ENCODE assay signal across 23 mouse cellular contexts in the genomic region with DNA sequence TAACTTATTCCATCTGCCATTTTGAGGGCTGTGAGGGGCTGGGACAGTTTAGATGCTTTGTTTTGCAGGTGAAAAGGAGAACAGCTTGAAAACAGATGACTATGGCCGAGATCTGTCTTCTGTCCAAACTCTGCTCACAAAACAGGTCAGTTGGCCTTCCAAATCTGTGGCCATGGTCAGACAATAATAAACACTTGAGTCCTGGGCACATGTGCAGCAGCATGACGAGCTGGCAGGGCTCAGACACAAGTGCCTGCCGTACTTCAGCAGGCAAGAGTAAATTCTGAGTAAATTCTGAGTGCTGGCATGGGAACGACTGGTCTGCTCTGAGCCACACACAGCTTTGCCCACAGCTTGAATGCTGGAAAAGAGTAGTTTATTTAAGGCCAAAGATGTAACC.
"Had no signal": no experiment of that assay in that cellular context is flagged by ENCODE, and none has a peak within 500 bp of the region (broad histone marks: within the 10 kb centered on the region; RNA-seq: fewer than 3 reads in every experiment).

No protein-coding gene starts in this region.

- H3K9ac ChIP-seq: forebrain, postnatal 0 days; heart, embryonic 13.5 days; heart, embryonic 15.5 days; hindbrain, embryonic 13.5 days; hindbrain, embryonic 15.5 days; kidney, embryonic 15.5 days; limb, embryonic 13.5 days; limb, embryonic 15.5 days; liver, embryonic 12.5 days; liver, embryonic 14.5 days had no signal

- H3K27me3 ChIP-seq: heart, embryonic 13.5 days; heart, embryonic 15.5 days; hindbrain, embryonic 13.5 days; hindbrain, embryonic 15.5 days; kidney, embryonic 15.5 days; limb, embryonic 13.5 days; limb, embryonic 15.5 days; liver, embryonic 12.5 days had no signal

- ATAC-seq: forebrain, postnatal 0 days; hindbrain, postnatal 0 days; intestine, embryonic 16.5 days; liver, embryonic 12.5 days had no signal

- H3K4me3 ChIP-seq: heart, embryonic 13.5 days; heart, embryonic 15.5 days; hindbrain, embryonic 13.5 days; hindbrain, embryonic 15.5 days; kidney, embryonic 15.5 days; limb, embryonic 13.5 days; limb, embryonic 15.5 days; liver, embryonic 12.5 days had no signal

- H3K27ac ChIP-seq: heart, embryonic 13.5 days; heart, embryonic 15.5 days; hindbrain, embryonic 13.5 days; hindbrain, embryonic 15.5 days; hindbrain, postnatal 0 days; kidney, embryonic 15.5 days; kidney, postnatal 0 days; limb, embryonic 13.5 days; limb, embryonic 15.5 days; liver, embryonic 12.5 days; liver, embryonic 14.5 days had no signal

- H3K4me2 ChIP-seq: heart, embryonic 13.5 days; heart, embryonic 15.5 days; hindbrain, embryonic 13.5 days; hindbrain, embryonic 15.5 days; kidney, embryonic 15.5 days; limb, embryonic 13.5 days; limb, embryonic 15.5 days; liver, embryonic 12.5 days had no signal

- H3K4me1 ChIP-seq: heart, embryonic 13.5 days; heart, embryonic 15.5 days; hindbrain, embryonic 13.5 days; hindbrain, embryonic 15.5 days; kidney, embryonic 15.5 days; limb, embryonic 13.5 days; limb, embryonic 15.5 days; liver, embryonic 12.5 days had no signal

- DNase-seq: forebrain, postnatal 0 days; gastrocnemius, postnatal 14 days; gastrocnemius, postnatal 36 days; kidney, adult 11 months; kidney, adult 2 months; kidney, adult 9 months; kidney, postnatal 14 days; kidney, postnatal 36 days; layer of hippocampus, adult 9-11 months; layer of hippocampus, postnatal 36 days; left cerebral cortex, postnatal 4 days had no signal

- H3K9me3 ChIP-seq: heart, embryonic 13.5 days; heart, embryonic 15.5 days; hindbrain, embryonic 13.5 days; hindbrain, embryonic 15.5 days; kidney, embryonic 15.5 days; limb, embryonic 13.5 days; limb, embryonic 15.5 days; liver, embryonic 12.5 days had no signal
